Mouse (Mus musculus) ES-CJ7 (cell line): ENCODE measurements around the gene Pla2g1b.
A peak's percentile ranks its signal among the peaks of the same experiment; 100 is the strongest.

Source experiments
- DNase-seq: peaks from one replicate; pipeline ENCODE4 v3.0.0; 2011; ENCODE audit warnings: low read depth, low spot score

Pla2g1b gene

GRCm38 (mm10) chr5:115465642-115466420 is at the start of gene Pla2g1b:
TSS of gene Pla2g1b (plus strand) at chr5:115466262.
- DNase-seq = peak; percentile 77

- no peak for DNase-seq
These were observed 37.2 kb upstream of the Pla2g1b start for GRCm38 (mm10) chr5:115428831-115429358.

DNA sequence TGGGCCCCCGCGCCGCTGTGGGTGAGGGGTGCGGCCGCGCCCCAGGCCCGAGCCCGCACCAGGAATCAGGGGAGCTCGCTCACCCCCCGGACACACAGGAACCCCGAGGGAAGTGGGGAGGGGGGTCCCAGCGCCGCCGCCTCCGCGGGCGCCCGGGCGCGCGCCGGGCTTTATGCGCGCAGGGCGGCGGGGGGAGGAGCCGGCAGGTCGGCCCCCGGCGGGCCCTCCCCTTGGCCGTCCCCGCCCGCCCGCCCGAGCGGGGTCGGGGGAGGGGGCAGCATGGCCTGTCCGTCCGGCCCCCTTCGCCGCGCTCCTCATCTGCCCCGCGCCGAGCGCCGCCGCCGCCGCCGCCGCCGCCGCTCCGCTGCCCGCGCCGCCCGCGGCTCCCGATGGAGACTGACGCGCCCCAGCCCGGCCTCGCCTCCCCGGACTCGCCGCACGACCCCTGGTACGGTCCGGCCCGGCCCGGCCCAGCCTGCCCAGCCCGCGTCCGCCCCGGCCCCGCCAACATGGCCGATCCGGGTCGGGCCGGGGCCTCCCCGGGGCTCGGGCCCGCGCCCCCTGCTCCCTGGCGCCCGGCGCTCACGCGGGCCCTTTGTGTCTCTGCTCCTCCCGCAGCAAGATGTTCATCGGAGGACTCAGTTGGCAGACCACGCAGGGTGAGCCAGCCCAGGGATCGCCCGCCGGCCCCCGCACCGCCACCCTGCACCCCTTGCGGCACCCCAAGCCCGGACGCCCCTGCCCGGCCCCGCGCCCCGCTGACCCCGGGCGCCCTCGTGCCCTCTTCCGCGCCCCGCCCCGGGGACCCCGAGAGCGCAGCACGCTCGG is 36.5 kb upstream of the Pla2g1b start, which contains the start of gene Msi1:
TSS of gene Msi1 (plus strand) at position 241 of the 828 bp plus-strand sequence.
- no peak for DNase-seq

DNA sequence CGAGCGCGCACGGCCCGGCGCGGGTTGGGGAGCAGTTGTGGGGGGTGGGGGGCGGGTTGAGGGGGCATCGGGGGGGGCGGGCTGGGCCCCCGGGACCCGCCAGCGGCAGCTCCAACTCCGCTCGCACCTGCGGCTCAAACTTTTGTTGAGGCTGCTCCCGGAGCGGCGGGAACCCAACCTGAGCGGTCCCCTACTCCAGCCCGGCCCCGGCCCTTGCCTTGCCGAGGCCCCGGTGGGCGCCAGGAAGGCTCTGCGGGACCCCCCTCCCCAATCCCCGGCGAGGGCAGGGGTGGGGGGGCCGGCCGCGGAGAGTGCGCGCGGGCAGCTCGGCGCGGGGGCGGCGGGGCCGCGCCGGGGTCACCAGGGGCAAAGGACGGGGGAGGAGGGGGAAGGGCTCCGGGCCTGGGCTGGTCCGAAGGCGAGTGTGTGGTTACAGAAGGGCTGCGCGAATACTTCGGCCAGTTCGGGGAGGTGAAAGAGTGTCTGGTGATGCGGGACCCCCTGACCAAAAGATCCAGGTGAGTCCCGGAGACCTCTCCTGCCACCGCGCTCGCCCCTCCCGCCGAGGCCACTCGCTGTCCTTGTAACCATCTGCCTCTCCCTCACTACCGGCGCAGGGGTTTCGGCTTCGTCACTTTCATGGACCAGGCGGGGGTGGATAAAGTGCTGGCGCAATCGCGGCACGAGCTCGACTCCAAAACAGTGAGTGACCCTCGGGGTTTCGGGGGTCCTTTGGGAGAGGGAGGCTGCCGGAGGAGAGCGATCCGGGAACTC is 35.7 kb upstream of the Pla2g1b start:
- DNase-seq = no peak

DNA sequence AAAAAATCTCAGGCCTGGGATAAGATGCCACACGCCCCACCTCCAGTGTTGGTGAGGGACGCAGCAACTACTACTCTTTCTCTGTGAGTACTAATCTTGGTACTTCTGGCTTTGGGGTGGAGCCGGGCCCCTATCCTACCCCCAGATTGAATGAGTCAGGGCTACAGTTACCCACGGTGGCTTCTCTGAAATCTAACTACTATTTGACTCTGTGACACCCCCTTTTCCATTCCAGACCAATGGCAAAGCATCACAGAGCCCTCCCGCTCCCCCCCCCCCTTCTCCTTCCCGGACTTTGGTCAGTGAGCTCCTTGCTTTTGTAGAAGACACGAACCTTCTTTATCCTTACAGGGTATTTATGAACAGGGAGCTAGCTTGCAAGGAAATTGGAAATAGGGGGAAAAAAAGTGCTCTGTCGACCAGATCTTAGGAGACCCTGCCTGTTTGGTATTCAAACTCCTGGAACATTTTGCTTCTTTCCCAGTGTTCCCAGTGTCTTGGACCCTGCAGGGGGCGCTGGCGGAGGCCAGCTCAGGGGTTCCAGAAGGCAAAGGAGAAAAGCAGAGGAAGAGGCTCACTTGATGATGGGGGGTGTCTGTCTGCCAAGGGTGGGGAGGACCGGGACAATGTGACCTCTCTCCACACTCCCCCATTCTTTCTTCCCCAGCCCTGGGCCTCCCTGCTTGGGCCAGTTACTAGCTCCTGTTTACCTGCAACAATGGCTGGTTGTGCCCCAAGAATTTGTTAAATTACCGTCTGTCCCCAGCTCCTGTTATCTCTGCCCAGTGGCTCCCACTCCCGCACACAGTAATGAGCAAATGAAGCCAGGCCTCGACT is 34.8 kb upstream of the Pla2g1b start:
- DNase-seq = peak; percentile 49

DNA sequence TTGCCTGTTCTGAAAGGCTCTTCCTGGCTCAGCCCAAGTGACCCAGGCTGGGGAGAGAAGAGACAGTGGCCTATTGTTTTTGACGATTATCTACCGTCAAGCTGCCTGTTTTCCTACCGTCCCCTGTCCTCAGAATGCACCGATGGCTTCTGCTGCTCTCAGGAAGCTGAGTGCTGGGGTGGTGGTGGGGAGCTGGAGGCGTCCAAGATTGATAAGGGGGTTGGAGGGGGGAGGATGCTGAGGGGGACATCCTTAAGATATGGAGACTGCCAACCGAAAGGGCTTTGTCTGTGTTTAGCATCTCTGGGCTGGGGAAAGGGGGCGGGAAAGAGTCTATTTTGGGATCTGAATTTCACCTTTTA is 34.2 kb upstream of the Pla2g1b start:
- no peak for DNase-seq

DNA sequence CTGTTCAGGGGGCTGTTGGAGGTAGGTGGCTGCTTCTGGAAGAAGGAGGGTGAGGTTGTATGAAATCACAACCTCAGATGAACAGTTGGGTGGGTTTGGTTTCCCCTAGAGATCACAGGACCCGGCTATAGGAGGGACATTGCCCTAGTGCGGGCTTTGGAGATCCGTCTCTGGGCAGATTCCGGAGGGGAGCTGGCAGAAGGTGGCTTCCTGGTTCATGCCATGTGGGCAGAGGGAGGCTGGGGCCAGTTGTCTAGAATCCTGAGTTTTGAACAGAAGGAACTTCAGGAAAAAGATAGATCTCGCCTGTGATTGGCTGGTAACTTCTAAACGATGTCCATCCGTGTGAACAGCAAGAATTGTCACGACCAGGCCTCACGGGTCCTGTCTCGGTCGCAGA is 33.7 kb upstream of the Pla2g1b start:
- no peak for DNase-seq

DNA sequence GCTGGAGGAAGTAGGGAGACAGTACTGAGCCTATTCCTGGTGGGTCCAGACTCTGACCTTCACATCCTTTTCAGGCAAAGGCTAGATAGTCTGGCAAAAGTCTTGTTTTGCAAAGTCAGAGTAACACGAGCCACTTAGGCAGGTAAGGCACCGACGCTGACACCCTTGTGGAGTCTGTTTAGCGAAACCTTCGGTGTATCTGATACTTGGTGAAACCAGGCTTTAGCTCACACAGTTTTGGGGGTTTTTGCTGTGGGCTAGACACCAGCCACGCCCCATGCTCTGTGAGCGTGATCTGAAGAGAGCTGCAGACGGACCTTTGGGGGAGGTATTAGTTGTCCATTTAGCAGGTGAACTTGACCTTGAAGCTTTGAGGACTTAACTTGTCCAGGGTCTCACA is 32.9 kb upstream of the Pla2g1b start:
- DNase-seq = no peak

- DNase-seq = no peak
These were observed 31.7 kb upstream of the Pla2g1b start for GRCm38 (mm10) chr5:115434280-115434852.

DNA sequence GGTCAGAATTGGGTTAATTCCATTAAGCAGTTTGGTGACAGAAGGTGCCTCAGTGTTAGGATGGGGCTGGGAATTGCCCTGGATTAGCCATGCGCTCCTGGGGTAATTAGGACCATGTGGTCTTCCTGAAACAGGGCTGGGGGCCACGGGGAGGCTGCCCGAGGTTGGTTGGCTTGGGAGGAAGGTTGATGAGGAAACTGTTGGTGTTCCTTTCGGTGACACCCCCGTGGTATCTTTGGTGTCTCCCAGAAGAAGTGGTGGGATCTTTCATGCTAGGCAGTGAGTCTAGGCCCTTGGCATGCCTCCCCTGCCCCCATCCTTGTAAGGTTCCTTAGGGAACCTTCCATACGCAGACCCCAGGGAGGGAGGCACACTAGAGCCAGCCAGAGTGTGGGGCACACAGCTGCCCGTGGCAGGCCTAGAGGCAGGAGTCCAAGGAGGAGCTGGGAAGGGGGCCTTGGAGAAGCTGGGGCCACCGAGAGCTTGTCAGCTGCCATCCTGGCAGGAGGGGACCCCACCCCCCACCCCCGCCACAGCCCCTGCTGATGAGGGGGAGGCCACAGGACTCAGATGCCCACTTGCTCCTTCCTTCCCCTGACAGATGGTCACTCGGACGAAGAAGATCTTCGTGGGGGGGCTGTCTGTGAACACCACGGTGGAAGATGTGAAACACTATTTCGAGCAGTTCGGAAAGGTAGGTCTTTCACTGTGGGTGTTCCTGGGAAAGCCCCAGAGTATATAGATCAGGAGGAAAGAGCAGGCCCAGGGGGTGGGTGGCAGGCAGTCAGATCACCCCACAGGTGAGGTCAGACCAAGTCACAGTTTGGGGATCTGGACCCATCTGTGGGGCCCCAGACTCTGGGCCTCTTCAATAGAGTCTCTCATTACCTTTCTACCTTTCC is 31.0 kb upstream of the Pla2g1b start:
- no peak for DNase-seq

- peak; percentile 54 for DNase-seq
These were observed 30.2 kb upstream of the Pla2g1b start for GRCm38 (mm10) chr5:115435755-115436379.

DNA sequence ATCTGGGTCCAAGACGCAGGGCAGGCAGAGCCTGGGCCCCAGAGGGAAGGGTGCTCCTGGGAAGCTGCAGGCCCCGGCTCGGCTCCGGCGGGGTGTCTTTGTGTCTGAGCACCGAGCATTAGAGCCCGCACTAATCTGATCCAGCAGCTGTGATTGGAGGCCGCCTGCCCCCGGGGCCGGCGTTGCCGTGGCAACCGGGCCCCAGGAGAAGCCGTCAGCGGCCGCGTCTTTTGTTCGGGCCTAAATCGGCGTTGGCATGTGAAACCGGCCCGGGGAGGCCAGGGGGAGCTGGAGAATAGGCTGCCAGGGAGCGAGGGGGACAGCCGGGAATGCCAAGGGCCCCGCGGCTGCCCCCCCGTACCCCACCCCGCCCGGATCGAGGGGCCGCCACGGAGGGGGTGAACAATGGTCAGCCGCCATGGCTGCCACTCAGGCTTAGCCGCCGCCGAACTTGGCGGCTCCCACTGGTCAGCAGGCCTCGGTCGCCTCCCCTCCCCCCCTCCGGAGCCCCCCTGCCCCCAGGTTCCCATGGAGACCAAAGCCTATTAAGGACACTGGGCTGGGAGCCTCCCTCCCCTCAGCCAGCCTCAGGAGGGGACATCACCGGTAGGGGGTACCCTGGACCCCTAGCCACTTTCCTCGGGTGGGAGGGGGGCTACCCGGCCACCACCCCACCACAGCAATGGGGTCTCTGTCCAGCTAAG is 29.5 kb upstream of the Pla2g1b start:
- peak; percentile 86 for DNase-seq

DNA sequence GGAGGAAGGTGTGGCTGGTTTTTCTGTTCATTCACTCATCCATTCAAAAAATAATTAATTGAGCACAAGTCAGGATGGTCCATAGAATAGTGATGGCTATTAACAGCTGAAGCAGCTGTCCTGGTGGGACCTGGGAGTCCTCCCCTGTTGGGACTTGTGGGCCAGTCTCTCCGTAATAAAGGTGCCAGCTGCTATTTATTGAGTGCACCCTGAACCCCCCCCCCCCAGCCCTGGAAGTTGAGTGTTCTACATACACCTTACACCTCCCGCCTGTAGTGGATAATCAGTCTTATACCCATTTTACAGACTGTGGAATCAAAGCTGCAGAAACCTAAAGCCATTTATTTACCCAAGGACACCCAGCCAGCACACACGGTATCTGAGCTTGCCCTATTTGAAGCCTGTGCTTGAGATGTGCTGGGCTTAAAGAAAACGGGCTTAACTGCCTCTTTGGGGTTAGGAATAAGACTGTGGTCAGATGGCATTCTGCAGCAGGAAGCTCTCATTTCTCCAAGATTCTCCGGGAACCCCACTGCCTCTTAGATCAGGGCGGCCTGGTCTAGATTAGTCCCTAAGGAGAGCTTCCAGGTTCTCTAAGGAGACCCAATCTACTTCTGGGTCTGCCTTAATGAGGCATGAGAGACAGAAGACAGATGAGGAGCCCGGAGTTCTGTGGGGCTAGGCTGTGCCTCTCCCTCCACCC is 28.7 kb upstream of the Pla2g1b start:
- DNase-seq = no peak

DNA sequence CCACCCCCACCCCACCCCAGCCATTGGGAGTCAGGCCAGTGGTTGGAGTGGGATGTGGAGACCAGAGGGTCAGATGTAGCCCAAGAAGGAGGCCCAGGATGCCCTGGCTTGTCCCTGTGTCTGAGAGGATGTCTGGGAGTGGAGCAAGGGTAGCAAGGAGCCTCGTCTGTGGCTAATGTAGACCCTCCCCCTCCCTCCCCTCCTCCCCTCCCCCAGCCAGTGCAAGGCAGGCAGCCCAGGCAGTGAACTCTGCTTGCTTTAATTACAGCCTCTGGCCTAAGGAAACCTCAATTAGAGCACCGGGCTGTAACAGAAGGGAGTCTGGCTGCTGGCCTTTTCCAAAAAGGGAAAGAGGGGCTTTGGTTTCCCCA is 28.1 kb upstream of the Pla2g1b start:
- peak; percentile 47 for DNase-seq

GRCm38 (mm10) chr5:115438667-115439066 is 27.4 kb upstream of the Pla2g1b start:
- DNase-seq = no peak

- DNase-seq = peak; percentile 81
These were observed 24.7 kb upstream of the Pla2g1b start for GRCm38 (mm10) chr5:115441205-115441849.

- peak; percentile 56 for DNase-seq
These were observed 23.4 kb upstream of the Pla2g1b start for GRCm38 (mm10) chr5:115442663-115443062.
